Mouse (Mus musculus): Measurements from ENCODE around the gene Camk1d. TPM values are rescaled to one million over a fixed set of nuclear protein-coding genes. Genes with fewer than 3 reads are reported as not detected.
"Not testable (repeated sequence)": the region's sequence is repeated elsewhere in the genome, so short reads cannot be mapped to it uniquely, and the experiment has no call there.

The Camk1d gene
- polyA plus RNA-seq, 1 experiment from 2014 or later, result 1.5 TPM

DNA sequence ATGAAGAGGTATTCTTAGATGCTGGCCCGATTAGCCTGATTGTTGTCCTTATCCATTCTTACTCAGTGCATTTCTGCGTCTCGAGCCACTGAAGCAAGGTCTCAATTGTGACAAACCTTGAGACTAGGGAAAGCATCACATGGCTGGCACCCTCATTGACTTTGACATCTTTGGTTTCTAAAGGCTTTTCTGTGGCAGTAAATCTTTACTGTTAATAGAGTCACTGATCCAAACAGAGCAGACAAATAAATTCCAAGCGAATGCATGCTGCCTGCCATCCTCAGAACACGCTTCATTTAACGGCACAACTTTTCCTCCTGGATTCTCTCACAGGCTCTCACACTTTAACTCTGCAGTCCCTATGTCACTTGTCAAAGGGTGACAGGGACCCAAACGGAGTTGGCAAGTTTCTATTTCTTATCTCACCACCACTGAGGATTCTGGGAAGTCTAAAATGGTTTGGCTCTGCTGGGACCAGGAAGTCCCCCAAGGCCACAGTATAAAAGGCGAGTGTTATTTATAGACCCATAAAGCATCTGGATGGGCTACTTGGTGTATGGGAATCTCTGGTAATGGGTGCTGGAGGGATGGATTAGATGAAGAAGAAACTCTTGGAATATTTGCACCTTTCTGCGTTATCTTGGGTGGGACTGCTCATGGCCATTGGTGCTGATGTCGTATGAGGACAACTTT, 141.9 kb downstream of the Camk1d start:
- H3K4me2 ChIP-seq (replicated peaks; ENCODE audit: low read depth, low read length), result no peak overlapping the region
- H3K36me3 ChIP-seq (ENCODE audit: insufficient read depth, low read length), result no peaks in the 10 kb centered on the region
- WGBS, result 50% methylated on average over 10 of the region's 10 CpGs
- H3K4me3 ChIP-seq (ENCODE audit: low read length), result no peak overlapping the region
- H3K9me3 ChIP-seq (ENCODE audit: low read length), result no peaks in the 10 kb centered on the region
- H3K27me3 ChIP-seq (ENCODE audit: insufficient read depth, low read length), result no peaks in the 10 kb centered on the region
- H3K27ac ChIP-seq (ENCODE audit: low read length), result no peak overlapping the region
- no peaks in the 10 kb centered on the region for H3K4me1 ChIP-seq (ENCODE audit: insufficient read depth, low read length)
- ATAC-seq (ENCODE audit: low FRiP score, low TSS enrichment), result no peak
- H3K9ac ChIP-seq (replicated peaks; ENCODE audit: low read length), result no peak overlapping the region

DNA sequence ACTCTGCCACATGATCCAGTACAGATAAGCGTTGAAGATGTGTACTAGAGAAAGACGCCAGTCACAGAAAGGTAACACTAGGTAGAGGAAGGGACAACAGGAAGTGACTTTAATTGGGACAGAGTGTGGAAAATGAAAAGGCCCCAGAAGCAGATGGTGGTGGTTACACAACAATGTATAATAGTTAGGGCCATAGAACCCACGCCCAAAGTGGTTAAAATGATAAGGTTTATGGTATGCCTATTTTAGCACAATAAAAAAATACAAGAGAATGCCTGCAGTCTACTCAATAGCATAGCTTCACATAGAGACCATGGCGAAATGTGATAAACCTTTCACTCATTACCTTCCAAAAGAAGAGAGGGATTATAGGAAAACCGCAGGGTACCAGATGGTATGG, 147.7 kb downstream of the Camk1d start:
- no peaks in the 10 kb centered on the region for H3K27me3 ChIP-seq (ENCODE audit: insufficient read depth, low read length)

DNA sequence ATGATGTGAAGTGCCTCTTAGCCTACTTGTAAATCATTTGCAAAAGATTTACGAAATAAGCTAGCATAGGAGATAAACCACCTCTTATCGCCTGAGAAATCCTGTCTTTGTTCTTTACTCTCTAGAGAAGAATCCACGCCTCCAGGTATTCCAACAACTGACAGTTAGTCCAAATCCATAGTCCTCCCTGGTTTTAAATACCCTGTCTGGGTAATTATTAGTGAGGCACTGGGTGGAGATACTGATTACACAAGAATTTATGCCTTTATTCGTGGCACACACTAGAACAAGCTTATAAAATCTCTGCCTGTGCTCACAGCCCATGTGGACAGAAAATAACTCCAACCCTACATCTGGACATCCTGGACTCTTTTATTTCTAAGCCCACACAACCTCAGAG, 150.6 kb downstream of the Camk1d start:
- ATAC-seq (ENCODE audit: low FRiP score, low TSS enrichment), result no peak
- Histone ChIP-seq H3K27me3 (ENCODE audit: insufficient read depth, low read length) (no peaks in the 10 kb centered on the region), H3K9ac (replicated peaks; ENCODE audit: low read length) (no peak overlapping the region), H3K4me1 (ENCODE audit: insufficient read depth, low read length) (no peaks in the 10 kb centered on the region), H3K4me3 (ENCODE audit: low read length) (no peak overlapping the region), H3K36me3 (ENCODE audit: insufficient read depth, low read length) (no peaks in the 10 kb centered on the region), H3K4me2 (replicated peaks; ENCODE audit: low read depth, low read length) (no peak overlapping the region), H3K27ac (ENCODE audit: low read length) (no peak overlapping the region), H3K9me3 (ENCODE audit: low read length) (no peaks in the 10 kb centered on the region)
- 78% methylated on average over 4 of the region's 4 CpGs for WGBS

More for the DNA sequence above, 147.7 kb downstream of the Camk1d start:
- no peaks in the 10 kb centered on the region for H3K36me3 ChIP-seq (ENCODE audit: insufficient read depth, low read length)
- H3K9ac ChIP-seq (replicated peaks; ENCODE audit: low read length), result no peak overlapping the region
- no peak overlapping the region for H3K4me3 ChIP-seq (ENCODE audit: low read length)
- H3K4me2 ChIP-seq (replicated peaks; ENCODE audit: low read depth, low read length), result no peak overlapping the region
- no peaks in the 10 kb centered on the region for H3K4me1 ChIP-seq (ENCODE audit: insufficient read depth, low read length)
- H3K27ac ChIP-seq (ENCODE audit: low read length), result no peak overlapping the region
- no peaks in the 10 kb centered on the region for H3K9me3 ChIP-seq (ENCODE audit: low read length)
- 84% methylated on average over 5 of the region's 5 CpGs for WGBS
- no peak for ATAC-seq (ENCODE audit: low FRiP score, low TSS enrichment)

- Histone ChIP-seq H3K9me3 (ENCODE audit: low read length) (no peaks in the 10 kb centered on the region), H3K9ac (replicated peaks; ENCODE audit: low read length) (no peak overlapping the region), H3K27me3 (ENCODE audit: insufficient read depth, low read length) (no peaks in the 10 kb centered on the region), H3K4me1 (ENCODE audit: insufficient read depth, low read length) (no peaks in the 10 kb centered on the region), H3K4me3 (ENCODE audit: low read length) (no peak overlapping the region), H3K36me3 (ENCODE audit: insufficient read depth, low read length) (no peaks in the 10 kb centered on the region), H3K4me2 (replicated peaks; ENCODE audit: low read depth, low read length) (no peak overlapping the region), H3K27ac (ENCODE audit: low read length) (no peak overlapping the region)
- no peak for ATAC-seq (ENCODE audit: low FRiP score, low TSS enrichment)
- WGBS, result 79% methylated on average over 3 of the region's 3 CpGs
These were observed 152.9 kb downstream of the Camk1d start for GRCm38 (mm10) chr2:5561446-5561845.

GRCm38 (mm10) chr2:5553264-5553663, 161.1 kb downstream of the Camk1d start:
- Histone ChIP-seq H3K27me3 (ENCODE audit: insufficient read depth, low read length) (no peaks in the 10 kb centered on the region), H3K9me3 (ENCODE audit: low read length) (no peaks in the 10 kb centered on the region), H3K4me3 (ENCODE audit: low read length) (no peak overlapping the region), H3K4me2 (replicated peaks; ENCODE audit: low read depth, low read length) (no peak overlapping the region), H3K4me1 (ENCODE audit: insufficient read depth, low read length) (no peaks in the 10 kb centered on the region), H3K9ac (replicated peaks; ENCODE audit: low read length) (no peak overlapping the region), H3K36me3 (ENCODE audit: insufficient read depth, low read length) (no peaks in the 10 kb centered on the region), H3K27ac (ENCODE audit: low read length) (no peak overlapping the region)
- 91% methylated on average over 3 of the region's 3 CpGs for WGBS
- ATAC-seq (ENCODE audit: low FRiP score, low TSS enrichment), result no peak

DNA sequence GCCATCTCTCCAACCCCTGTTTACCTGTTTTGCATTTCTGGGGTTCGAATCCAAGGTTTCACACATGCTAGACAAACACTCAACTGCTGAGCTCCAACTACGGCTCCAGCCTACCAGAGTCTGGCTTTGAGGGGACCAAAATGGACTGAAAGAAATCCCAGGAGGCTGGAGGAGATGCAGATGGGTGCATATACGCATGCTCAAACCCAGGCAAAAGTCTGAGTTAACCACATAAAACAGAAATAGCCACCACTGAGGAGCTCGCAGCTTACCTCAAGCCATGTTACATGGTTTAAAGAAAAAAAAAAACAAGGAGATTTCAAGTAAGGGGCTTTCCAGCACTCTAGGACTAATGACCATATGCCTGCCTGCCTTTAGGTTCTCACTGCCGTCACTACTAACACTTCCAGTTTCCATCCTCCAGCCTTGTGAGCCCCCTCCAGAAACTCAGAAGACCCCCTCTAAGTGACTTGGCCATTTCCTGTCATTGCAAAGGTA, 162.5 kb downstream of the Camk1d start:
- Histone ChIP-seq H3K9ac (replicated peaks; ENCODE audit: low read length) (no peak overlapping the region), H3K4me3 (ENCODE audit: low read length) (no peak overlapping the region), H3K4me1 (ENCODE audit: insufficient read depth, low read length) (no peaks in the 10 kb centered on the region), H3K27me3 (ENCODE audit: insufficient read depth, low read length) (no peaks in the 10 kb centered on the region), H3K36me3 (ENCODE audit: insufficient read depth, low read length) (no peaks in the 10 kb centered on the region), H3K4me2 (replicated peaks; ENCODE audit: low read depth, low read length) (no peak overlapping the region), H3K27ac (ENCODE audit: low read length) (no peak overlapping the region), H3K9me3 (ENCODE audit: low read length) (no peaks in the 10 kb centered on the region)
- ATAC-seq (ENCODE audit: low FRiP score, low TSS enrichment), result no peak
- 89% methylated on average over 5 of the region's 5 CpGs for WGBS

DNA sequence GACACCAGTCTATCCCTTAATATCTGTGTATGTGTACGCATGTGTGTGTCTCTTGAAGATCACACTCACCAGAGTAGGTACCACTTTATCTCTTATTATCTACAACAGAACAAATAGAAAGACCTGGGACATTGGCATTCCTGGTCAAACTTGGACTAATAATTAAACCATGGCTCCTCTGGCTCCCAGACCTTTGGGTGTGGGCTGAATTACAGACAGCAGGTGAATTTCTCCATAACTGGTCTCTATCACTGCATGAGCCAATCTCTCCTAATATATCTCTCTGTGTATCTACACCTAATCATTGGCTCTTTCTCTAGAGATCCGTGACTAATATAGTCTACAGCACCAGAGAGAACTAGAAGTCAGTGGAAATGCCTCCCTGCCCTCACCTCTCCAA, 165.0 kb downstream of the Camk1d start:
- H3K9me3 ChIP-seq (ENCODE audit: low read length), result no peaks in the 10 kb centered on the region
- no peak for ATAC-seq (ENCODE audit: low FRiP score, low TSS enrichment)
- no peaks in the 10 kb centered on the region for H3K36me3 ChIP-seq (ENCODE audit: insufficient read depth, low read length)
- H3K4me2 ChIP-seq (replicated peaks; ENCODE audit: low read depth, low read length), result no peak overlapping the region
- 91% methylated on average over 2 of the region's 2 CpGs for WGBS
- no peak overlapping the region for H3K4me3 ChIP-seq (ENCODE audit: low read length)
- H3K4me1 ChIP-seq (ENCODE audit: insufficient read depth, low read length), result no peaks in the 10 kb centered on the region
- H3K27ac ChIP-seq (ENCODE audit: low read length), result no peak overlapping the region
- no peak overlapping the region for H3K9ac ChIP-seq (replicated peaks; ENCODE audit: low read length)
- no peaks in the 10 kb centered on the region for H3K27me3 ChIP-seq (ENCODE audit: insufficient read depth, low read length)

- Histone ChIP-seq H3K4me2 (replicated peaks; ENCODE audit: low read depth, low read length) (no peak overlapping the region), H3K27me3 (ENCODE audit: insufficient read depth, low read length) (no peaks in the 10 kb centered on the region), H3K9me3 (ENCODE audit: low read length) (no peaks in the 10 kb centered on the region), H3K27ac (ENCODE audit: low read length) (no peak overlapping the region), H3K4me1 (ENCODE audit: insufficient read depth, low read length) (no peaks in the 10 kb centered on the region), H3K36me3 (ENCODE audit: insufficient read depth, low read length) (no peaks in the 10 kb centered on the region), H3K4me3 (ENCODE audit: low read length) (no peak overlapping the region), H3K9ac (replicated peaks; ENCODE audit: low read length) (no peak overlapping the region)
- no peak for ATAC-seq (ENCODE audit: low FRiP score, low TSS enrichment)
- WGBS, result 94% methylated on average over 4 of the region's 4 CpGs
These were observed 165.4 kb downstream of the Camk1d start for GRCm38 (mm10) chr2:5548872-5549271.

GRCm38 (mm10) chr2:5540870-5541269, 173.4 kb downstream of the Camk1d start:
- H3K4me1 ChIP-seq (ENCODE audit: insufficient read depth, low read length), result no peaks in the 10 kb centered on the region
- no peaks in the 10 kb centered on the region for H3K27me3 ChIP-seq (ENCODE audit: insufficient read depth, low read length)
- no peaks in the 10 kb centered on the region for H3K9me3 ChIP-seq (ENCODE audit: low read length)
- WGBS, result 78% methylated on average over 3 of the region's 3 CpGs
- ATAC-seq (ENCODE audit: low FRiP score, low TSS enrichment), result no peak
- H3K27ac ChIP-seq (ENCODE audit: low read length), result no peak overlapping the region
- H3K9ac ChIP-seq (replicated peaks; ENCODE audit: low read length), result no peak overlapping the region
- no peak overlapping the region for H3K4me3 ChIP-seq (ENCODE audit: low read length)
- no peaks in the 10 kb centered on the region for H3K36me3 ChIP-seq (ENCODE audit: insufficient read depth, low read length)
- no peak overlapping the region for H3K4me2 ChIP-seq (replicated peaks; ENCODE audit: low read depth, low read length)

DNA sequence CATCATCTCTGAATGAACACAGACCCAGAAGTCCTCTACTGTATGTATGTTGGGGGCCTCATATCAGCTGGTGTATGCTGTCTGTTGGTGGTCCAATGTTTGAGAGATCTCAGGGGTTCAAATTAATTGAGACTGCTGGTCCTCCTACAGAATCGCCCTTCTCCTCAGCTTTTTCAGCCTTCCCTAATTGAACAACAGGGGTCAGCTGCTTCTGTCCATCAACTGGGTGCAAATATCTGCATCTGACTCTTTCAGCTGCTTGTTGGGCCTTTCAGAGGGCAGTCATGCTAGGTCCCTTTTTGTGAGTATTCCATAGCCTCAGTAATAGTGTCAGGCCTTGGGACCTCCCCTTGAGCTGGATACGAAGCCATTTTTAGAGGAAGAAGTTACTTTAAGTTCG, 174.4 kb downstream of the Camk1d start:
- H3K27me3 ChIP-seq (ENCODE audit: insufficient read depth, low read length); H3K9me3 ChIP-seq (ENCODE audit: low read length); H3K4me1 ChIP-seq (ENCODE audit: insufficient read depth, low read length); H3K4me3 ChIP-seq (ENCODE audit: low read length); H3K4me2 ChIP-seq (replicated peaks; ENCODE audit: low read depth, low read length); H3K27ac ChIP-seq (ENCODE audit: low read length); H3K36me3 ChIP-seq (ENCODE audit: insufficient read depth, low read length); ATAC-seq (ENCODE audit: low FRiP score, low TSS enrichment); H3K9ac ChIP-seq (replicated peaks; ENCODE audit: low read length): not testable (repeated sequence)
- 77% methylated on average over 3 of the region's 3 CpGs for WGBS
